ENCODE assay signal across 9 mouse cellular contexts in the genomic region with DNA sequence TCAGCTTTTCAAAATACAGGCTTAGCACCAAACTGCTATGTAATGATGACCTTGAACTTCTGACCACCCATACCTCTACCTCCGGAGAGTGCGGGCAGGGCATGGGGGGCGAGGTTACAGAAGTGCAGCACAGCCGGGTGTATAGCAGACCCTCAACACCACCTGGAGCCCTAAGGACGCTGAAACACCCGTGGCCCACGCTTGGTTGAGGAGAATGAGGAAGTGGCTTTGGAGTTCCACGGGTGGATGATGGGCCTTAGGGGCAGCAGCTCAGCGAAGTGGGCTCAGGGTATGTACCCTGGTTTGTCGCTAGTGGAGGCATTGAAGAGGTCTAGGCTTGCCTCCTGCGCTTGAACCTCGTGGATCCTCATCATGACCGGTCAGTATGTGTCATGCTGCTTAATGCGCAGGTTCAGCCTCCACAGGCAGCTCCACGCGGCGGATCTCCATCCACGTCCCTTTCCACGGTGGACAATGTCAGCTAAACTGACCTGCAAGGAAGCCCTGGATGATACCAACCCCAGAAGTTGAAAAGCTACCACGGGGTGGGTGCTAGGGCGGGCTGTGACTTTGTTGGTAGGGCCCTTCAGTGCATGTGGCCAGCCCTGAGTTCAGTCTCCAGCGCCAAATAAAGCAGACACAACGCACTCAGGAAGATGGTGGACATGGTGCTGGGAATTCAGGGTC. TPM values are rescaled to one million over a fixed set of nuclear protein-coding genes. Genes with fewer than 3 reads are reported as not detected.
DNase-seq lines count a peak whose midpoint lies in the region; ATAC-seq and TF ChIP-seq lines count a peak whose summit lies in the region.
"Had no signal": no experiment of that assay in that cellular context is flagged by ENCODE, and none has a peak within 500 bp of the region (broad histone marks: within the 10 kb centered on the region; RNA-seq: fewer than 3 reads in every experiment).

No protein-coding gene starts in this region.

- no peak overlapping the region for H3K9ac ChIP-seq in lung, embryonic 15.5 days
- no peak overlapping the region for H3K9ac ChIP-seq in limb, embryonic 14.5 days (ENCODE audit: low read depth, low read length, severe bottlenecking)
- no peak overlapping the region for H3K9ac ChIP-seq in stomach, embryonic 14.5 days (replicated peaks; ENCODE audit: low read depth, low read length)

- 82% methylated on average over 23 of the region's 23 CpGs for WGBS in lung, embryonic 15.5 days
- WGBS in limb, embryonic 14.5 days: 82% methylated on average over 23 of the region's 23 CpGs
- 79% methylated on average over 23 of the region's 23 CpGs for WGBS in stomach, embryonic 14.5 days
- 93% methylated on average over 23 of the region's 23 CpGs for WGBS in cerebellum, adult 2 months

- peak overlapping the region; percentile 95 for H3K4me2 ChIP-seq in lung, embryonic 15.5 days
- H3K4me2 ChIP-seq in limb, embryonic 14.5 days (replicated peaks; ENCODE audit: low read depth, low read length, severe bottlenecking): peak overlapping the region; percentile 94
- H3K4me2 ChIP-seq in stomach, embryonic 14.5 days (replicated peaks; ENCODE audit: low read depth, low read length): peak overlapping the region; percentile 91; the same call in 1 of the 2 replicates

- H3K9me3 ChIP-seq in lung, embryonic 15.5 days: no peaks in the 10 kb centered on the region
- no peaks in the 10 kb centered on the region for H3K9me3 ChIP-seq in limb, embryonic 14.5 days (ENCODE audit: control insufficient read depth, low read length)
- no peaks in the 10 kb centered on the region for H3K9me3 ChIP-seq in stomach, embryonic 14.5 days (ENCODE audit: control insufficient read depth, low read depth, low read length)

- peak; percentile 22 for DNase-seq in cerebellum, adult 8-10 months
- no peak for DNase-seq in cerebellum, postnatal 10 days
- no peak for DNase-seq in lung, postnatal 10 days
- DNase-seq in limb, embryonic 14.5 days (ENCODE audit: low spot score): no peak
- DNase-seq in cerebellum, adult 2 months: no peak
- DNase-seq in layer of hippocampus, postnatal 10 days (ENCODE audit: low spot score in 2 of 2): no peak

- TF ChIP-seq POLR2A in limb, embryonic 14.5 days (IDR thresholded peaks at IDR 0.05; ENCODE audit: borderline replicate concordance, extremely low read depth, insufficient read depth, insufficient read length): no peak
- no peak for TF ChIP-seq POLR2A in cerebellum, adult 2 months (IDR thresholded peaks at IDR 0.05; ENCODE audit: borderline replicate concordance, insufficient read depth, low read length)

- no peaks in the 10 kb centered on the region for H3K36me3 ChIP-seq in lung, embryonic 15.5 days
- H3K36me3 ChIP-seq in limb, embryonic 14.5 days (ENCODE audit: control insufficient read depth, insufficient read depth, low read length): no peaks in the 10 kb centered on the region
- H3K36me3 ChIP-seq in stomach, embryonic 14.5 days (ENCODE audit: control insufficient read depth, insufficient read depth, low read length): no peaks in the 10 kb centered on the region

- peak overlapping the region; percentile 54 for H3K4me3 ChIP-seq in lung, embryonic 15.5 days
- no peak overlapping the region for H3K4me3 ChIP-seq in limb, embryonic 14.5 days (replicated peaks; ENCODE audit: low read length)
- no peak overlapping the region for H3K4me3 ChIP-seq in stomach, embryonic 14.5 days (ENCODE audit: low read depth, low read length)
- no peak overlapping the region for H3K4me3 ChIP-seq in cerebellum, adult 2 months (replicated peaks; ENCODE audit: insufficient read depth, low read depth, low read length)

- H3K4me1 ChIP-seq in lung, embryonic 15.5 days: peaks cover 27% of the 10 kb centered on the region
- peaks cover 18% of the 10 kb centered on the region for H3K4me1 ChIP-seq in limb, embryonic 14.5 days (ENCODE audit: control insufficient read depth, insufficient read depth, low read length)
- peaks cover 13% of the 10 kb centered on the region; the same call in 1 of the 2 replicates for H3K4me1 ChIP-seq in stomach, embryonic 14.5 days (ENCODE audit: control insufficient read depth, insufficient read depth, low read length)
- H3K4me1 ChIP-seq in cerebellum, adult 2 months (ENCODE audit: control insufficient read depth, insufficient read depth, low read length): peaks cover 5% of the 10 kb centered on the region; the same call in 1 of the 2 replicates

- H3K27me3 ChIP-seq in lung, embryonic 15.5 days: peaks cover 4% of the 10 kb centered on the region; the same call in 1 of the 2 replicates
- no peaks in the 10 kb centered on the region for H3K27me3 ChIP-seq in limb, embryonic 14.5 days (ENCODE audit: control insufficient read depth, insufficient read depth, low read length)
- H3K27me3 ChIP-seq in stomach, embryonic 14.5 days (ENCODE audit: control insufficient read depth, insufficient read depth, low read length): no peaks in the 10 kb centered on the region
- no peaks in the 10 kb centered on the region for H3K27me3 ChIP-seq in cerebellum, adult 2 months (ENCODE audit: control insufficient read depth, insufficient read depth, low read length)

- TF ChIP-seq CTCF in cerebellum, adult 2 months (IDR thresholded peaks at IDR 0.05; ENCODE audit: borderline replicate concordance, insufficient read depth, low read depth, low read length): no peak

- H3K27ac ChIP-seq in lung, embryonic 15.5 days: no peak overlapping the region
- no peak overlapping the region for H3K27ac ChIP-seq in limb, embryonic 14.5 days (replicated peaks; ENCODE audit: low read depth, low read length)
- H3K27ac ChIP-seq in stomach, embryonic 14.5 days (ENCODE audit: low read length): no peak overlapping the region
- no peak overlapping the region for H3K27ac ChIP-seq in cerebellum, adult 2 months (ENCODE audit: insufficient read depth, low read length)

- ATAC-seq in lung, embryonic 15.5 days (ENCODE audit: borderline replicate concordance, extremely low read depth, low FRiP score, low TSS enrichment): no peak
- no peak for ATAC-seq in limb, embryonic 14.5 days (ENCODE audit: low FRiP score, low read depth)
- no peak for ATAC-seq in stomach, embryonic 14.5 days (ENCODE audit: insufficient number of reproducible peaks, insufficient read depth, low FRiP score, low read depth)

RNA-seq across cellular contexts. Expression of a gene that starts 6.5 kb away (rescaled TPM):
- not detected in 2 replicates for polyA plus RNA-seq in lung, embryonic 15.5 days (2015; fragmentation: Nextera tagmentation; extraction: Ambion mirVana)
- 0.04 and 0.05 TPM in 2 replicates for polyA plus RNA-seq in limb, embryonic 14.5 days (2012; rRNA removed)
- polyA plus RNA-seq in limb, embryonic 14.5 days (2014; fragmentation: Nextera tagmentation; extraction: Ambion mirVana): not detected in 2 replicates
- not detected in 2 replicates for polyA plus RNA-seq in stomach, embryonic 14.5 days (2014; fragmentation: Nextera tagmentation; extraction: Ambion mirVana)
- polyA plus RNA-seq in cerebellum, adult 2 months (2012; rRNA removed): not detected in 2 replicates
- not detected for total RNA-seq in layer of hippocampus, postnatal 10 days (2021)
- polyA plus RNA-seq: C2C12 had no signal

RNA-seq across cellular contexts. Expression of a gene that starts 6.8 kb away (rescaled TPM):
- polyA plus RNA-seq in lung, embryonic 15.5 days (2015; fragmentation: Nextera tagmentation; extraction: Ambion mirVana): 30.7 and 35.1 TPM in 2 replicates
- 21.4 and 23.3 TPM in 2 replicates for polyA plus RNA-seq in limb, embryonic 14.5 days (2012; rRNA removed)
- 8.7 and 9.2 TPM in 2 replicates for polyA plus RNA-seq in limb, embryonic 14.5 days (2014; fragmentation: Nextera tagmentation; extraction: Ambion mirVana)
- polyA plus RNA-seq in stomach, embryonic 14.5 days (2014; fragmentation: Nextera tagmentation; extraction: Ambion mirVana): 7.1 TPM in 2 replicates
- 8.6 and 8.9 TPM in 2 replicates for polyA plus RNA-seq in cerebellum, adult 2 months (2012; rRNA removed)
- 10 to 100 TPM; 42.8 to 45.6 TPM for total RNA-seq in layer of hippocampus, postnatal 10 days (2021)

RNA-seq across cellular contexts. Expression of a gene that starts 25.1 kb away (rescaled TPM):
- not detected in 2 replicates for polyA plus RNA-seq in lung, embryonic 15.5 days (2015; fragmentation: Nextera tagmentation; extraction: Ambion mirVana)
- 0.18 TPM in 1 of 2 replicates, not detected in the other for polyA plus RNA-seq in limb, embryonic 14.5 days (2012; rRNA removed)
- polyA plus RNA-seq in limb, embryonic 14.5 days (2014; fragmentation: Nextera tagmentation; extraction: Ambion mirVana): not detected in 2 replicates
- not detected in 2 replicates for polyA plus RNA-seq in stomach, embryonic 14.5 days (2014; fragmentation: Nextera tagmentation; extraction: Ambion mirVana)
- not detected in 2 replicates for polyA plus RNA-seq in cerebellum, adult 2 months (2012; rRNA removed)
- not detected for total RNA-seq in layer of hippocampus, postnatal 10 days (2021)
- polyA plus RNA-seq: C2C12 had no signal

RNA-seq across cellular contexts. Expression of a gene that starts 36.4 kb away (rescaled TPM):
- polyA plus RNA-seq in lung, embryonic 15.5 days (2015; fragmentation: Nextera tagmentation; extraction: Ambion mirVana): 0.34 and 9.2 TPM in 2 replicates
- 0.15 and 0.59 TPM in 2 replicates for polyA plus RNA-seq in limb, embryonic 14.5 days (2012; rRNA removed)
- not detected in 2 replicates for polyA plus RNA-seq in limb, embryonic 14.5 days (2014; fragmentation: Nextera tagmentation; extraction: Ambion mirVana)
- polyA plus RNA-seq in stomach, embryonic 14.5 days (2014; fragmentation: Nextera tagmentation; extraction: Ambion mirVana): 47.2 and 236 TPM in 2 replicates
- 0.28 TPM in 1 of 2 replicates, not detected in the other for polyA plus RNA-seq in cerebellum, adult 2 months (2012; rRNA removed)
- not detected for total RNA-seq in layer of hippocampus, postnatal 10 days (2021)
- polyA plus RNA-seq: C2C12 had no signal

RNA-seq across cellular contexts. Expression of a gene that starts 51.3 kb away (rescaled TPM):
- 0.48 and 0.57 TPM in 2 replicates for polyA plus RNA-seq in lung, embryonic 15.5 days (2015; fragmentation: Nextera tagmentation; extraction: Ambion mirVana)
- 0.05 TPM in 1 of 2 replicates, not detected in the other for polyA plus RNA-seq in limb, embryonic 14.5 days (2012; rRNA removed)
- polyA plus RNA-seq in limb, embryonic 14.5 days (2014; fragmentation: Nextera tagmentation; extraction: Ambion mirVana): 0.17 and 0.53 TPM in 2 replicates
- 1.5 TPM in 2 replicates for polyA plus RNA-seq in stomach, embryonic 14.5 days (2014; fragmentation: Nextera tagmentation; extraction: Ambion mirVana)
- polyA plus RNA-seq in cerebellum, adult 2 months (2012; rRNA removed): 17.8 and 20.4 TPM in 2 replicates
- total RNA-seq in layer of hippocampus, postnatal 10 days (2021): 1 to 10 TPM; 6.0 to 6.1 TPM
